Mouse (Mus musculus): ENCODE results near the gene Car14.
"Not testable (repeated sequence)": the region's sequence is repeated elsewhere in the genome, so short reads cannot be mapped to it uniquely, and the experiment has no call there.

The Car14 gene

DNA sequence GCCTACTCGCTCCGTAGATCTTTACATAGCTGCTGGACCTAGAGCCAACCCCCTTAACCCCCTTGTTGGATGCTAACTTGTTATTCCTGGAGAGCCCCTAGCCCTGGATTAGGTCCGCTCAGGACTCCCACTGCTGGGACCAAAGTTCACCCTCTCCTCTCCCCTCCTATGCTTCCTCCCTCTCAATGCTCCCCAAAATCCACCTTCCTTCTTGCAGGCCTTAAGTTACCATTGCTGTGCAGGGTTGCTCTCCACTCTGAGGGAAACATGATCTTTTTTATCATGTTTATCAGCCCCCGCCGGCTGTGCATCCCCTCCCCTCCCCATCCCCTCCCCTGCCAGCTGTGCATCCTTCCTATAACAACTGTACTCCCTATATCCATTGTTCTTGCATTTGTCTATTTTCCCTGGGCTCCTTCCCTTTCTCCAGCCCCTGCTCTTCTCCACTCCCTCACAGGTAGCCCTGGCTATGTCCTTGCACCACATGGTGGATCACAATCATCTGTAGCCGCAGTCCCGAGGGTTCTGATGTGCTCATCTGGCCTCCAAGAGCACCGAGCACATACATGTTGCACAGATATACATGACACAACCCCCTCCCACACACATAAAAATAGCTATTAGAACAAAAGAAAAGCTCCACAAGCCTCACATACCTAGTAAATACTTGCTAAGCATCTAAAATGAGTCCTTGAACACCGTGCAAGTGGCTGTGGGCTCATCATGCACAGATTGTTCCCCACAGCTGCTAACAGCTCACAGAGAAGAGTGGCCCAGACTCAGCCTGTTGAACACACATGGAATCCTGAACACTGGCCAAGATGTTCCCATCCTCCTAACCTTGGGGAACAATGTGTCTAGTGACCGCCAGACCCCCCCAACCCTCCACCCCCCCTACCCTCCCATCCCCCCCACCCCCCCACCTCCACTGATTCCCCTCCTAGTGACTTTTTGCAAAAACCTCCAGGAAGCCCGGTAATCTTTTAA, 12.1 kb downstream of the Car14 start:
- no peak for DNase-seq (ENCODE audit: low read depth, low spot score)

GRCm38 (mm10) chr3:95891211-95892065, 13.1 kb downstream of the Car14 start, which contains the start of gene BC028528:
BC028528 (minus strand) TSS chr3:95892005.
- peak; percentile 80 for DNase-seq (ENCODE audit: low read depth, low spot score)

- no peak for DNase-seq (ENCODE audit: low read depth, low spot score)
Observed at GRCm38 (mm10) chr3:95889664-95890063, 14.8 kb downstream of the Car14 start.

DNA sequence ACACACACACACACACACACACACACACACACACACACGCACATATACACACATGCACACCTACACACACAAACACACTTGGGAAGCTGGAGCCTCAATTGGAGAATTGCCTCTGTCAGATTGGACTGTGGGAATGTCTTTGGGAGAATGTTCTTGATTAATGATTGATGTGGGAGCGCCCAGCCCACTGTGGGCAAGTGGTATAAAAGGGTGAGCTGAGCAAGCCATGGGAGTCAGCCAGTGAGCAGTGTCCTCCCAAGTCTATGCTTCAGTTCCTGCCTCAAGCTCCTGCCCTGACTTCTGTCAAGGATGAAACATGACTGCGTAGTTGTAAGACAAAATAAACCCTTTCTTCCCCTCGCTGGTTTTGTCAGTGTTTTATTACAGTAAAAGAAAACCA, 16.9 kb downstream of the Car14 start:
- DNase-seq (ENCODE audit: low read depth, low spot score): no peak

DNA sequence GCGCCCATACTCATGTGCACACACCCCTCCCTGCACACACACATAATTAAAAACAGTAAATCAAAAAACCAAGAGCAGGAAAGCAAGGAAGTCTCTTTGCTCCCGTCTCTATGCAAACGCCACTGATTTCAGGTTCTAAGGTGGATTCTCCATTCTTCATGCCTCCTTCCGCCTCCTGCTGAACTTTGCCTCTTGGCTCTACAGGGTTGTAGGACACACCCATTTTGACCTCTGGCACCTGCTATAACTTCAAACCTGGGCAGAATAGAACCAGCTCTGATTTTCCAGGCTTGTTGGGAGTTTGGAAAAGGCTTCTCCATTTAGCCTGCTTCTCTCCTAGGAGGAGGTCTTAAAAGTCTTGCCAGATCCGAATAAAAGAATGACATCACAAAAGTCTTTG, 20.1 kb downstream of the Car14 start:
- no peak for DNase-seq (ENCODE audit: low read depth, low spot score)

DNA sequence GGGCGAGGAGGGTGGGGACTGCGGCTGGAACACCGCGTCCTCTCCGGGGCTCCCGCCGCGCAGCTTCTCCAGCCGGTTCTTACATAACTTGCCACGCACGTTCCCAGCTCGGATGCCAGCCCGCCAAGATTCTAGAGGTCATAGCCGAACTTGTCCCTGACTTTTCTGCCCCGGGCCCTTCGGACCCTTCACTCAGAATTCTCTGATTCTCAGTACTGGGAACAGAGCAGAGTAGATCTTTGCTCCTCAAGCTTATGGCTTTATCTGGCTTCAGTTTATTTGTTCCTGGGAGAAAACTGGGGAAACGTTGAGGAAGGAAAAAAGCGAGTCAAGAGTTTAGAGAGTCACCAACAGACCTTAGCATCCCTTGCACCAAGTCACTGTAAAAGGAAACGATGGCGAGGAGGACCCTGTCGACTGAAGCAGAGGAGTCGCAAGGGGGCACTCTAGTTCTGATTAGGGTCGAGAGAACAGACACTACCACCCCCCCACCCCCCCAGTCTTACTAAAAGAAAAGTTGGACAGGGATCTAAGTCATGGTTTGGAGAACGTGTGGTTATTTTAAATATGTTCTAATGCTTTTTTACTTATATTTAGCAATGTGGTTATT, 21.6 kb downstream of the Car14 start:
- DNase-seq (ENCODE audit: low read depth, low spot score): peak; percentile 87

DNA sequence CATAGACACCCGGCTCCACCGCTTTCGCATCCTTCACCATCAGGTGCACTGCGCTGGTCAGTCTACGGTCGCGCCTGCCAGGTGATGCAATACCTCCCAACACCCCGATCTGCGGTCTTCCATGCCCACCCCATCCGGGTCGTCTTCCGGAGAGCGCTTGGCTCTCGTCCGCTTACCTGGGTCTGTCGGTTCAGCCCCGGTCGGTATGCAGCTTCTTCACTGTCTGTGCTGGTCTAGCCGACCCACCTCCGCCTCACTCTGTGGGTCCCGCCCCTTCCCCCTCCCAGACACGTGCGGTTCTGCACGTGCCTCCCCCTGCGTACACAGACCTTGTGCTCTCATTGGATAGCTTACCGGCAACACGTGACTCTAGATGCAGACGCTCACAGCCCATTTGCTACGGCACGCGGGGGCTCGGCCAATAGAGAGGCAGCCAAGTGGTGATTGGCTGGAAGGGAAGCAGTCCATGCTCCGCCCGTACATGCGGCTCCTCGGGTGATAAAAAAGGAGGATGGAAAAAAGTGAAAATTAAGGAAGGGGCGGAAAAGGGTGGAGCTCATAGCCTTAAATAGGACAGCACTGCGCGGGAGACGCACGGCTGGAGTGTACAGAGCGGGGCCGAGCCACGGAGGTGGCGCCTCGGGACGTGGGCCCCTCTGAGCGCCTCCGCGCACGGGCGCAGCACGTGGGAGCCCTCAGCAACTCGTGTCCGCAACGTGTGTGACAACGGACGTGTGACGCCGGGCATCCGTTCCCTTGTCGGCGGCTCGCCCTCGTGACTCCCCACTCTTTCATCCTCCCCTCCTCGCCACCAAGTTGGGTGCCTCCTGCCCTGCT, 22.3 kb downstream of the Car14 start, which contains the start of gene Ciart:
Gene Ciart (minus strand): TSS at position 273 of the 837 bp plus-strand sequence.
- peak; percentile 99 for DNase-seq (ENCODE audit: low read depth, low spot score)

DNA sequence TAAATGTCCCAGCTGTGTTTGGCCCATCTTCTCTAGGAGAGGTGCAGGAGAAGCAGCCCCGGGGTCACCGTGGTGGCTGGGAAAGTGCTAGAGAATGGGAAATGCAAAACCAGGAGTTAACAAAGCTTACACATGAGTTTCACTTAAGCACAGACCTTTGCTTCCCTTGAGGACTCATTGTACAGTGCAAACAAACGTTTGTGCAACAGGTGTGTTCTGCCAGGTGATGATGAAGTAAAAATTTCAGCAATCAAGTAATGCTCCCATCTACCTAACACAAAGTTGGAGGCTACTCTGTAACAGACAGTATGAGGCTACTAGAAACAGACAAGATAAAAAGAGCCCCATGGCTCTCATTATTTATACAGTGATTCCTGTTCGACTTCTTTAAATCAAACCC, 25.4 kb downstream of the Car14 start:
- no peak for DNase-seq (ENCODE audit: low read depth, low spot score)

DNA sequence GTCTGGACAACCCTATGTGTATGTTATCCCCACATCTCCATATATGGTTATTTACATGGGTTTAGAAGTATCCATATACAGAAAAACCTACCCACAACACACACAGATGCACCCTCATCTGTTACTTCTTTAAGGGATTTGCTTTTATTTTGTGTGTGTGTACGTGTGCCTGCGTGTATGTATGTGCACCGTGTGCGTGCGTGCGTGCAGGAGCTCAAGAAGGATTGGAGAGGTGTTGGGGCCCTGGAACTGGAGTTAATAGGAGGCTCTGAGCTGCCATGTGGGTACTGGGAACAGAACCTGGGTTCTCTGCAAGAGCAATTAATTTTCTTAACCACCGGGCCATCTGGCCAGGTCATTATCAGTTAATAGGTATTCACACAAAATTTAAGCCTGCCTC, 32.4 kb downstream of the Car14 start:
- DNase-seq (ENCODE audit: low read depth, low spot score): no peak

GRCm38 (mm10) chr3:95871392-95871867, 33.1 kb downstream of the Car14 start, which contains the start of gene Mrps21:
Mrps21 (minus strand) TSS chr3:95871519.
- DNase-seq (ENCODE audit: low read depth, low spot score): peak; percentile 93

DNA sequence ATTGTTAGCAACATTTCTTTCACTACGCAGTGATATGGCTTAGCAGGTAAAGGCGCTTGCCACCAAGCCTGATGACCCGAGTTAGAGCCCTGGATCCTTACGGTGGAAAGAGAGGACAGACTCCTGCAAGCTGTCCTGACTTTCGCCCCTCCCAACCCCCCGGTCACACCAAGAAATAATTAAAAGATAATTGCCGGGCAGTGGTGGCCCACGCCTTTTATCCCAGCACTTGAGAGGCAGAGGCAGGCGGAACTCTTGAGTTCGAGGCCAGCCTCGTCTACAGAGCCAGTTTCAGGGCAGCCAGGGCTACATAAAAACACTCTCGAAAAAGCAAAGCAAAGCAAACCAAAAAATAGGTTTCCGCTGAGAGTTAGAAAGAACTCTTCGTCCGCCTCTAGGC, 33.5 kb downstream of the Car14 start:
- DNase-seq (ENCODE audit: low read depth, low spot score): no peak

GRCm38 (mm10) chr3:95867408-95867807, 37.1 kb downstream of the Car14 start:
- no peak for DNase-seq (ENCODE audit: low read depth, low spot score)

DNA sequence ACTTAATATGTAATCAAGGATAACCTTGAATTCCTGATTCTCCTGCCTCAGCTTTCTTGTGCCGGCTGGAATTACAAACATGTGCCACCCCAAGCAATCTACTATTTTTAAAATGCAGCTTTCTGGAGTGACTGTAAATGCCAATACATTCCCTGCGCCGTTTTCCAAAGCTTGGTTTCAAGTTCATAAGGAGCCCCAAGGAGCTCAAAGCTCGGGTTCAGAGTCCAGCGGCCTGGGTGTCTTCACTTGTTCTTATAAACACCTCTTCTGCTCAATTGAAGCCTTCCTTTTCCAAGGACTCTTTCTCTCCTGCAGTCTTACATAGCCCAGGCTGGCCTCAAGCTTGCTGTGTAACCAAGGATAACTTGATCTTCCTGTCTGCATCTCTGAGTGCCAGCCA, 38.4 kb downstream of the Car14 start:
- DNase-seq (ENCODE audit: low read depth, low spot score): no peak

DNA sequence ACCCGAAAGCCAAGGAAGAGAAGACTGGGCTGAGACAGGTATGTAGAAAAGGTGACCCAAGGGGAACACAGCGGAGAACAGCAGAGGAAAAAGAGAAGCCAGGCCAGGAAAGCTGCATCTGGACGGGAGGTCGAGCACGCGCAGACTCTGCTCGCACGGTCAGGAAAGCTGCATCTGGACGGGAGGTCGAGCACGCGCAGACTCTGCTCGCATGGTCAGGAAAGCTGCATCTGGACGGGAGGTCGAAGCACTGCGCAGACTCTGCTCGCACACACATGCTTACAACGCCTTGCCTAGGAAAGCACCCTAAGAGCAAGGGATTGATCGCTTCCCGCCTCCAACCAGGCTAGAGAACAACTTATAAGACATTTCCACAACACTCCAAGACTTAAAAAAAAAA, 38.9 kb downstream of the Car14 start:
- DNase-seq (ENCODE audit: low read depth, low spot score): no peak

DNA sequence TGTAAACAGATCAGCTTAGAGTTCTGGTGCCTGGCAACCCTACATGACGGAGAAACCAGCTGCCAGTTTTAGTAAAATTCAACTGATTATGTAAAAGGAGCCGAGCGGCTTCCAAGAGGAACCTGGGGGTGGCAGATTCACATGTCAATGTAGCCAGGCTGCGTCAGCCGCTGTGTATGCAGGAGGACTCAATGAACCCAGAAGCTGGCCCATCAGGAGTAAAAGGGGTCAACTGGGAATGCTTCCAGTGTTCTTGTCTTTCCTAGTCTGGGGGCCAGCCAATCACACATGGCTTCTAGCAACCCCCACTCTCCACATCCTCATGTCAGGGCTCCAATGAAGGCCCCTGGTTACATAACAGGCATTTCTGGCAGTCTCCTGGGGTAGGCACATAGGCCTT, 39.4 kb downstream of the Car14 start:
- DNase-seq (ENCODE audit: low read depth, low spot score): no peak

DNA sequence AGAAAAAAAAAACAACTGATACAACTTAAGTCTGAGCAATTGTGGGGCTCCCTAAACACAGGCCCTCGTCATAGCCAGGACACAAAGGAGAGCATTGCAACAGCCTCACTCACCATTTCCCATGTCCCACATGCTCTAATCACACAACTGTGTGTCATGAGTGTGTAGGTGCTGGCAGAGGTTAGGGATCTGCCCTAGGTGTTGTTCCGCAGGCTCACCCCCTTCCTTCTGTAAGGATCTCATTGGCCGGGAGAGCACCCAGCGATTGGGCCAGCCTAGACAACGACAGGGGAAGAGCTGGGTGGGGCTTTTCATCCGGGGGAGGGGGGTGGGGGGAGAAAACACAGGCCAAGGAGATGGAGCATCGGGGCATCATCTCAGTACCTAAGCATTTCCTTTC, 40.9 kb downstream of the Car14 start:
- no peak for DNase-seq (ENCODE audit: low read depth, low spot score)

DNA sequence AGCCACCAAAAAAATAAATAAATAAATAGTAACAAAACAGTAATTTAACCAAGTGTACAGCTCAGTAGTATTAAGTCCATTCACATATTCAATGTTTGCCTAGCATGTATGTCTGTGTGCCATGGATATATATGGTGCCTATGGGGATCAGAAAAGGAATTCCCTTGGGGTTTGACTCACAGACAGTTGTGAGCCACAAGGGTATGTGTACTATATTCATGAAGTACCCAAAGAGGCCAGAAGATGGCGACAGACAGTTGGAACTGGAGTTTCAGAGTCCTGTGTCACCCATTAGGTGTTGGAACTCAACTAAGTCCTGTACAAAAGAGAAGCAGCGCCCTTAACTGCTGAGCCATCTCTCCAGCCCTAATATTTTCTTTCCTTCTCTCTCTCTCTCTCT, 42.7 kb downstream of the Car14 start:
- DNase-seq (ENCODE audit: low read depth, low spot score): peak; percentile 94

GRCm38 (mm10) chr3:95861216-95861615, 43.3 kb downstream of the Car14 start:
- peak; percentile 45 for DNase-seq (ENCODE audit: low read depth, low spot score)

DNA sequence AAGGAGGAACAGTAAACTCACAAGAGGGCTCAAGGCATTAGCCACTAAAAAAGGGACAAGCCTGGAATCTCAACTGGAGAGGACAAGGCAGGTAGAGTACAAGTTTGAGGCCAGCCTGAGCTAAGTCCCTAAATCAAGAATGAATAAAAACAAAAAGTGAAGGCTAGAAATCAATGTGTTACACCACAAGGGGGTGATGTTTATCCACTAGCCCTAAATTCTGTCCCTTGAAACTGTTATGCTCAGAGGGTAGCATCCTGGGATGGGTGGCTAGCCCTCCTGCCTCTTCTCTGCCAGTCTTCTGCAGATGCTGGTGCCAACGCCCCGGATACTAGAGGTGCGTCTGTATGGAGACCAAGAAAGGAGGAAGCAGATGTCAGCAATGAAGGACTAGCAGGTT, 44.2 kb downstream of the Car14 start:
- DNase-seq (ENCODE audit: low read depth, low spot score): no peak

- DNase-seq (ENCODE audit: low read depth, low spot score): not testable (repeated sequence)
Observed at GRCm38 (mm10) chr3:95858278-95858677, 46.2 kb downstream of the Car14 start.

DNA sequence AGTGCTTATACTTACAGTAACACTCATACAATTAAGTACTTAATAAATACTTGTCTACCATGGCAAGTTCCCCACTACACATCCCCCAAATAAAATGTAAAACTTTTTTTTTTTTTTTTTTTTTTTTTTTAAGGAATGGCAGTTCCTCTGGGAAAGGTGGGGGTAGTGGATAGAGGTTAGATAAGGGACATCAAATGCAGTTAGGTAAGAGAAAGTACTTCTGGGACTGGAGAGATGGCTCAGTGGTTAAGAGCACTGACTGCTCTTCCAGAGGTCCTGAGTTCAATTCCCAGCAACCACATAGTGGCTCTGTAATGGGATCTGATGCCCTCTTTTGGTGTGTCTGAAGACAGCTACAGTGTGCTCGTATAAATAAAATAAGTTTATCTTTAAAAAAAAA, 47.4 kb downstream of the Car14 start:
- DNase-seq (ENCODE audit: low read depth, low spot score): not testable (repeated sequence)

Measured in 3T3-L1 (cell line).